Mouse (Mus musculus) forebrain, embryonic 14.5 days (tissue): ENCODE results near the gene Samd10. TPM values are rescaled to one million over a fixed set of nuclear protein-coding genes. Genes with fewer than 3 reads are reported as not detected.

Experiments
- ATAC-seq: fragments of 200-750 bp; cut with Nextera tagmentation; 2 replicates; pipeline ENCODE4 v1.8.0; 2017; ENCODE audit warnings: mild to moderate bottlenecking, moderate library complexity
- DNase-seq: peaks from one replicate; pipeline ENCODE4 v3.0.0-alpha.2; 2015; ENCODE audit warnings: low spot score
- H3K27ac ChIP-seq: fragments of 300-500 bp; sonication (generic); 2 replicates; pipeline ENCODE4 v1.5.1; 2014; ENCODE audit warnings: low read depth, mild to moderate bottlenecking, control low read depth, low read length, moderate library complexity
- H3K27me3 ChIP-seq: fragments of 300-500 bp; sonication (generic); replicated peaks from 2 replicates; pipeline ENCODE4 v1.6.1; 2014; ENCODE audit warnings: low read length, control low read depth, mixed read lengths; ENCODE audit not compliant: control insufficient read depth, insufficient read depth
- H3K36me3 ChIP-seq: fragments of 300-500 bp; sonication (generic); 2 replicates; pipeline ENCODE4 v1.6.1; 2014; ENCODE audit warnings: low read length, control low read depth; ENCODE audit not compliant: control insufficient read depth, insufficient read depth
- H3K4me1 ChIP-seq: fragments of 300-500 bp; sonication (generic); 2 replicates; pipeline ENCODE4 v1.6.1; 2014; ENCODE audit warnings: antibody characterized with exemption, low read length, control low read depth; ENCODE audit not compliant: control insufficient read depth, insufficient read depth
- H3K4me2 ChIP-seq: fragments of 300-500 bp; sonication (generic); 2 replicates; pipeline ENCODE4 v1.6.1; 2014; ENCODE audit warnings: mild to moderate bottlenecking, control low read depth, low read length
- H3K4me3 ChIP-seq: fragments of 300-500 bp; sonication (generic); 2 replicates; pipeline ENCODE4 v1.5.1; 2014; ENCODE audit warnings: low read depth, low read length, control low read depth
- H3K9ac ChIP-seq: fragments of 300-500 bp; sonication (generic); 2 replicates; pipeline ENCODE4 v1.6.1; 2014; ENCODE audit warnings: mild to moderate bottlenecking, low read length, control low read depth, moderate library complexity
- H3K9me3 ChIP-seq: fragments of 300-500 bp; sonication (generic); replicated peaks from 2 replicates; pipeline ENCODE4 v1.6.1; 2016; ENCODE audit warnings: low read length, control low read depth, mixed read lengths; ENCODE audit not compliant: control insufficient read depth
- WGBS: fragments of 180-500 bp; shearing (Covaris S2); extraction: QIAGEN DNeasy Blood & Tissue Kit; methylation state at CpG from one replicate; pipeline ENCODE4 v1.1.7; 2014; 5-methylcytosine and 5-hydroxymethylcytosine counted together
- polyA plus RNA-seq: library from polyadenylated mRNA; unstranded; fragments of >200 nt; fragmentation: Nextera tagmentation; extraction: Ambion mirVana; gene quantifications from 2 replicates; pipeline ENCODE4 v1.2.1, GENCODE M21; 2014

Samd10 gene
- polyA plus RNA-seq, 1 experiment from 2014 or later: 140 TPM

GRCm38 (mm10) chr2:181581402-181582120, 17.5 kb downstream of the Samd10 start:
- WGBS: under 1% methylated on average over 49 of the region's 49 CpGs
- Histone ChIP-seq H3K9me3 (no peaks in the 10 kb centered on the region), H3K36me3 (peaks cover 34% of the 10 kb centered on the region), H3K27me3 (no peaks in the 10 kb centered on the region), H3K27ac (peak overlapping the region; percentile 81), H3K4me1 (peaks cover 6% of the 10 kb centered on the region), H3K9ac (peak overlapping the region; percentile 73), H3K4me3 (peak overlapping the region; percentile 60), H3K4me2 (peak overlapping the region; percentile 97)
- ATAC-seq: peak; percentile 85
- DNase-seq: peak; percentile 84

- DNase-seq (peak; percentile 92), ATAC-seq (peak; percentile 80)
- Histone ChIP-seq H3K27ac (peak overlapping the region; percentile 81), H3K9me3 (no peaks in the 10 kb centered on the region), H3K4me1 (peaks cover 6% of the 10 kb centered on the region), H3K4me3 (peak overlapping the region; percentile 60), H3K9ac (peak overlapping the region; percentile 73), H3K36me3 (peaks cover 30% of the 10 kb centered on the region), H3K4me2 (peak overlapping the region; percentile 97), H3K27me3 (no peaks in the 10 kb centered on the region)
- WGBS: under 1% methylated on average over 11 of the region's 11 CpGs
Measured at GRCm38 (mm10) chr2:181581016-181581401, 18.0 kb downstream of the Samd10 start.

- peak overlapping the region; percentile 60 for H3K4me3 ChIP-seq
- H3K9ac ChIP-seq: peak overlapping the region; percentile 73
- peak overlapping the region; percentile 97 for H3K4me2 ChIP-seq
- H3K4me1 ChIP-seq: peaks cover 6% of the 10 kb centered on the region
- DNase-seq (no peak), ATAC-seq (no peak)
- H3K27me3 ChIP-seq: no peaks in the 10 kb centered on the region
- WGBS: 79% methylated on average over 5 of the region's 5 CpGs
- no peaks in the 10 kb centered on the region for H3K9me3 ChIP-seq
- peaks cover 23% of the 10 kb centered on the region for H3K36me3 ChIP-seq
- H3K27ac ChIP-seq: peak overlapping the region; percentile 81; the same call in 1 of the 2 replicates
Measured at GRCm38 (mm10) chr2:181580131-181580772, 18.8 kb downstream of the Samd10 start.

- Histone ChIP-seq H3K9ac (no peak overlapping the region), H3K9me3 (no peaks in the 10 kb centered on the region), H3K27me3 (no peaks in the 10 kb centered on the region), H3K27ac (no peak overlapping the region), H3K4me2 (no peak overlapping the region), H3K4me3 (no peak overlapping the region), H3K4me1 (peaks cover 6% of the 10 kb centered on the region), H3K36me3 (peaks cover 17% of the 10 kb centered on the region)
- no peak for DNase-seq
- ATAC-seq: no peak
- WGBS: 84% methylated on average over 1 of the region's 1 CpGs
Measured at GRCm38 (mm10) chr2:181579681-181580080, 19.3 kb downstream of the Samd10 start.

- peaks cover 10% of the 10 kb centered on the region for H3K36me3 ChIP-seq
- H3K4me1 ChIP-seq: peaks cover 6% of the 10 kb centered on the region
- no peak overlapping the region for H3K4me2 ChIP-seq
- DNase-seq (no peak), ATAC-seq (no peak)
- no peak overlapping the region for H3K4me3 ChIP-seq
- no peaks in the 10 kb centered on the region for H3K9me3 ChIP-seq
- H3K27me3 ChIP-seq: no peaks in the 10 kb centered on the region
- H3K27ac ChIP-seq: no peak overlapping the region
- H3K9ac ChIP-seq: no peak overlapping the region
- 75% methylated on average over 5 of the region's 5 CpGs for WGBS
Measured at GRCm38 (mm10) chr2:181578790-181579618, 20.0 kb downstream of the Samd10 start.

GRCm38 (mm10) chr2:181577981-181578581, 20.9 kb downstream of the Samd10 start:
- Histone ChIP-seq H3K27ac (no peak overlapping the region), H3K9ac (0 out of 2 replicates have a peak overlapping the region, but pooled peaks have one; percentile 8), H3K4me3 (no peak overlapping the region), H3K27me3 (no peaks in the 10 kb centered on the region), H3K4me1 (peaks cover 6% of the 10 kb centered on the region), H3K4me2 (no peak overlapping the region), H3K9me3 (no peaks in the 10 kb centered on the region), H3K36me3 (peaks cover 8% of the 10 kb centered on the region; the same call in 1 of the 2 replicates)
- ATAC-seq (no peak), DNase-seq (no peak)
- WGBS: 86% methylated on average over 7 of the region's 7 CpGs

GRCm38 (mm10) chr2:181577126-181577525, 21.9 kb downstream of the Samd10 start:
- Histone ChIP-seq H3K9me3 (no peaks in the 10 kb centered on the region), H3K9ac (no peak overlapping the region), H3K36me3 (peaks cover 12% of the 10 kb centered on the region; the same call in 1 of the 2 replicates), H3K4me1 (peaks cover 5% of the 10 kb centered on the region), H3K4me3 (no peak overlapping the region), H3K27me3 (no peaks in the 10 kb centered on the region), H3K27ac (no peak overlapping the region), H3K4me2 (no peak overlapping the region)
- ATAC-seq (no peak), DNase-seq (no peak)
- 81% methylated on average over 2 of the region's 2 CpGs for WGBS

GRCm38 (mm10) chr2:181576613-181577012, 22.4 kb downstream of the Samd10 start:
- no peaks in the 10 kb centered on the region for H3K27me3 ChIP-seq
- no peak for DNase-seq
- H3K36me3 ChIP-seq: peaks cover 17% of the 10 kb centered on the region; the same call in 1 of the 2 replicates
- H3K4me3 ChIP-seq: no peak overlapping the region
- H3K4me1 ChIP-seq: peaks cover 4% of the 10 kb centered on the region
- no peak overlapping the region for H3K9ac ChIP-seq
- no peaks in the 10 kb centered on the region for H3K9me3 ChIP-seq
- no peak for ATAC-seq
- WGBS: 87% methylated on average over 2 of the region's 2 CpGs
- no peak overlapping the region for H3K4me2 ChIP-seq
- no peak overlapping the region for H3K27ac ChIP-seq
